Mouse (Mus musculus): Measurements from ENCODE around the gene Stard10. TPM values are rescaled to one million over a fixed set of nuclear protein-coding genes. Genes with fewer than 3 reads are reported as not detected.
A peak's percentile ranks its signal among the peaks of the same experiment; 100 is the strongest.

The Stard10 gene
- polyA plus RNA-seq, 1 experiment from 2014 or later: 74.1 TPM

- TF ChIP-seq CTCF (IDR thresholded peaks at IDR 0.05; ENCODE audit: low read depth): no peak
- ATAC-seq (replicated peaks; ENCODE audit: low FRiP score, low read depth): no peak
- WGBS: 85% methylated on average over 3 of the region's 3 CpGs
Measured at GRCm38 (mm10) chr7:101298375-101298774, 18.5 kb upstream of the Stard10 start.

GRCm38 (mm10) chr7:101301361-101301880, 15.5 kb upstream of the Stard10 start:
- under 1% methylated on average over 30 of the region's 30 CpGs for WGBS
- no peak; the same call in 1 of the 2 replicates for ATAC-seq (replicated peaks; ENCODE audit: low FRiP score, low read depth)

More at GRCm38 (mm10) chr7:101298375-101298774, 18.5 kb upstream of the Stard10 start:
- Histone ChIP-seq H3K9me3 (replicated peaks; ENCODE audit: low read length) (no peaks in the 10 kb centered on the region), H3K4me2 (ENCODE audit: low read length) (no peak overlapping the region), H3K4me1 (replicated peaks; ENCODE audit: insufficient read depth, low read length) (peaks cover 15% of the 10 kb centered on the region), H3K9ac (ENCODE audit: low read depth, low read length) (no peak overlapping the region), H3K27ac (no peak overlapping the region), H3K36me3 (ENCODE audit: insufficient read depth, low read length) (no peaks in the 10 kb centered on the region), H3K4me3 (replicated peaks; ENCODE audit: low read depth, low read length) (no peak overlapping the region), H3K27me3 (ENCODE audit: insufficient read depth, low read length) (no peaks in the 10 kb centered on the region; the same call in 1 of the 2 replicates)
- DNase-seq (ENCODE audit: low spot score): no peak

GRCm38 (mm10) chr7:101301881-101302456, 14.9 kb upstream of the Stard10 start, which contains the start of gene Atg16l2:
Gene Atg16l2 (minus strand): TSS chr7:101302251.
- H3K27me3 ChIP-seq (ENCODE audit: insufficient read depth, low read length): no peaks in the 10 kb centered on the region; the same call in 1 of the 2 replicates
- H3K4me1 ChIP-seq (replicated peaks; ENCODE audit: insufficient read depth, low read length): peaks cover 9% of the 10 kb centered on the region; the same call in 1 of the 2 replicates
- peak; percentile 97 for ATAC-seq (replicated peaks; ENCODE audit: low FRiP score, low read depth)
- peak within 1 kb of the TSS; percentile 58; the same call in 1 of the 2 replicates for H3K27ac ChIP-seq
- no peaks in the 10 kb centered on the region for H3K36me3 ChIP-seq (ENCODE audit: insufficient read depth, low read length)
- H3K9ac ChIP-seq (ENCODE audit: low read depth, low read length): peak within 1 kb of the TSS; percentile 54
- H3K4me3 ChIP-seq (replicated peaks; ENCODE audit: low read depth, low read length): peak within 1 kb of the TSS; percentile 67
- WGBS: 0% methylated on average over 39 of the region's 39 CpGs
- H3K4me2 ChIP-seq (ENCODE audit: low read length): peak within 1 kb of the TSS; percentile 68
- peak; percentile 56 for TF ChIP-seq CTCF (IDR thresholded peaks at IDR 0.05; ENCODE audit: low read depth)
- H3K9me3 ChIP-seq (replicated peaks; ENCODE audit: low read length): no peaks in the 10 kb centered on the region
- DNase-seq (ENCODE audit: low spot score): peak; percentile 95

More at GRCm38 (mm10) chr7:101301361-101301880, 15.5 kb upstream of the Stard10 start:
- Histone ChIP-seq H3K4me1 (replicated peaks; ENCODE audit: insufficient read depth, low read length) (peaks cover 15% of the 10 kb centered on the region), H3K27ac (peak overlapping the region; percentile 58; the same call in 1 of the 2 replicates), H3K4me2 (ENCODE audit: low read length) (peak overlapping the region; percentile 68), H3K9me3 (replicated peaks; ENCODE audit: low read length) (no peaks in the 10 kb centered on the region), H3K36me3 (ENCODE audit: insufficient read depth, low read length) (no peaks in the 10 kb centered on the region), H3K4me3 (replicated peaks; ENCODE audit: low read depth, low read length) (peak overlapping the region; percentile 67), H3K27me3 (ENCODE audit: insufficient read depth, low read length) (no peaks in the 10 kb centered on the region; the same call in 1 of the 2 replicates), H3K9ac (ENCODE audit: low read depth, low read length) (peak overlapping the region; percentile 54)
- no peak for TF ChIP-seq CTCF (IDR thresholded peaks at IDR 0.05; ENCODE audit: low read depth)
- DNase-seq (ENCODE audit: low spot score): peak; percentile 68

- no peak for TF ChIP-seq CTCF (IDR thresholded peaks at IDR 0.05; ENCODE audit: low read depth)
- H3K36me3 ChIP-seq (ENCODE audit: insufficient read depth, low read length): no peaks in the 10 kb centered on the region
- H3K9ac ChIP-seq (ENCODE audit: low read depth, low read length): peak overlapping the region; percentile 54
- H3K27me3 ChIP-seq (ENCODE audit: insufficient read depth, low read length): no peaks in the 10 kb centered on the region; the same call in 1 of the 2 replicates
- peak overlapping the region; percentile 67 for H3K4me3 ChIP-seq (replicated peaks; ENCODE audit: low read depth, low read length)
- H3K27ac ChIP-seq: peak overlapping the region; percentile 58; the same call in 1 of the 2 replicates
- no peak for DNase-seq (ENCODE audit: low spot score)
- no peaks in the 10 kb centered on the region for H3K9me3 ChIP-seq (replicated peaks; ENCODE audit: low read length)
- H3K4me2 ChIP-seq (ENCODE audit: low read length): peak overlapping the region; percentile 68
- no peak for ATAC-seq (replicated peaks; ENCODE audit: low FRiP score, low read depth)
- H3K4me1 ChIP-seq (replicated peaks; ENCODE audit: insufficient read depth, low read length): peaks cover 7% of the 10 kb centered on the region; the same call in 1 of the 2 replicates
- 20% methylated on average over 7 of the region's 7 CpGs for WGBS
Measured at GRCm38 (mm10) chr7:101302691-101303090, 14.2 kb upstream of the Stard10 start.

GRCm38 (mm10) chr7:101306841-101307240, 10.0 kb upstream of the Stard10 start:
- 45% methylated on average over 2 of the region's 2 CpGs for WGBS
- Histone ChIP-seq H3K9ac (ENCODE audit: low read depth, low read length) (no peak overlapping the region), H3K4me3 (replicated peaks; ENCODE audit: low read depth, low read length) (no peak overlapping the region), H3K27ac (no peak overlapping the region), H3K9me3 (replicated peaks; ENCODE audit: low read length) (no peaks in the 10 kb centered on the region), H3K4me1 (replicated peaks; ENCODE audit: insufficient read depth, low read length) (no peaks in the 10 kb centered on the region), H3K4me2 (ENCODE audit: low read length) (no peak overlapping the region), H3K27me3 (ENCODE audit: insufficient read depth, low read length) (no peaks in the 10 kb centered on the region), H3K36me3 (ENCODE audit: insufficient read depth, low read length) (no peaks in the 10 kb centered on the region)
- TF ChIP-seq CTCF (IDR thresholded peaks at IDR 0.05; ENCODE audit: low read depth): no peak
- ATAC-seq (replicated peaks; ENCODE audit: low FRiP score, low read depth) (no peak), DNase-seq (ENCODE audit: low spot score) (no peak)

GRCm38 (mm10) chr7:101309985-101310326, 6.9 kb upstream of the Stard10 start:
- Histone ChIP-seq H3K27me3 (ENCODE audit: insufficient read depth, low read length) (no peaks in the 10 kb centered on the region), H3K36me3 (ENCODE audit: insufficient read depth, low read length) (no peaks in the 10 kb centered on the region), H3K27ac (peak overlapping the region; percentile 97), H3K4me1 (replicated peaks; ENCODE audit: insufficient read depth, low read length) (0 out of 2 replicates have a peak, but pooled peaks cover 6% of the 10 kb centered on the region), H3K9me3 (replicated peaks; ENCODE audit: low read length) (no peaks in the 10 kb centered on the region), H3K4me2 (ENCODE audit: low read length) (peak overlapping the region; percentile 57), H3K4me3 (replicated peaks; ENCODE audit: low read depth, low read length) (peak overlapping the region; percentile 53), H3K9ac (ENCODE audit: low read depth, low read length) (no peak overlapping the region)
- WGBS: 40% methylated on average over 5 of the region's 5 CpGs
- no peak for TF ChIP-seq CTCF (IDR thresholded peaks at IDR 0.05; ENCODE audit: low read depth)
- DNase-seq (ENCODE audit: low spot score): no peak
- no peak for ATAC-seq (replicated peaks; ENCODE audit: low FRiP score, low read depth)
